In the genomic region with DNA sequence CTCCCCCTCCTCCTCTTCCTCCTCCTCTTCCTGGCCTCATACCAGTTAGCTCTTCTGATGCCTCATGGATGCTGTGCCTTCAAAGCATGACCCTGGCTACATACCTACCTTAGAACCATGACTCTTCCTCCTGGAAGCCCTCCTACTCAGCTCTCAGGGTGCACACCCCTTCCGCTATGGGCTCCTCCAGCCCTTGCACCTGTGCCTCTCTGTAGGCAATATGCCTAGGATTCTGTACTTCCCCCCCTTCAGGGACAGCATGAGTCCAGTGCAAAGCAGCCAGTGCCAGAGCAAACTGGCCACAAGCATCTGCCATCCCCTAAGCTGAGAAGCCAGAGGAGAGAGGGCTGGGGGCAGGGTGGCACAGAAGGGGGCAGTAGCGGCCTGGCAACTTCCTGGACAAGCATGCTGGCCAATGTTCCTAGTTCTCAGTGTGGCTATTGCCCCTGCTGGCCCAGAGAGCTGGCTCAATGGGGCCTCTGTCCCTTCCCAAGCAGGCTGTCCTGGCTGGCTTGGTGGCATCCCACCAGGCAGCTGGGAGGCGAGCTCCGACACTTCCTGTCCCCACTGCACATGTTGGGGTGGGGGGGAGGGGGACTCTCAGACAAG, we compare ENCODE assay signal across 9 mouse cellular contexts. TPM values are rescaled to one million over a fixed set of nuclear protein-coding genes. Genes with fewer than 3 reads are reported as not detected.
DNase-seq lines count a peak whose midpoint lies in the region; ATAC-seq lines count a peak whose summit lies in the region.
"Had no signal": no experiment of that assay in that cellular context is flagged by ENCODE, and none has a peak within 500 bp of the region (broad histone marks: within the 10 kb centered on the region; RNA-seq: fewer than 3 reads in every experiment).

No protein-coding gene starts in this region.

- peaks cover 35% of the 10 kb centered on the region for H3K4me1 ChIP-seq in forebrain, embryonic 10.5 days
- H3K4me1 ChIP-seq in forebrain, embryonic 13.5 days, result peaks cover 21% of the 10 kb centered on the region

- 68% methylated on average over 4 of the region's 4 CpGs for WGBS in forebrain, embryonic 10.5 days
- 69% methylated on average over 4 of the region's 4 CpGs for WGBS in forebrain, embryonic 13.5 days

- H3K27ac ChIP-seq in forebrain, embryonic 10.5 days, result peak overlapping the region; percentile 27
- H3K27ac ChIP-seq in forebrain, embryonic 13.5 days, result no peak overlapping the region

- no peaks in the 10 kb centered on the region for H3K9me3 ChIP-seq in forebrain, embryonic 10.5 days
- H3K9me3 ChIP-seq in forebrain, embryonic 13.5 days (replicated peaks), result no peaks in the 10 kb centered on the region

- H3K36me3 ChIP-seq in forebrain, embryonic 10.5 days (replicated peaks), result 0 out of 2 replicates have a peak, but pooled peaks cover 2% of the 10 kb centered on the region
- H3K36me3 ChIP-seq in forebrain, embryonic 13.5 days (ENCODE audit: poor library complexity, severe bottlenecking), result no peaks in the 10 kb centered on the region

- H3K4me2 ChIP-seq in forebrain, embryonic 13.5 days, result no peak overlapping the region
- H3K4me2 ChIP-seq: lung, embryonic 14.5 days had no signal

- no peak overlapping the region for H3K4me3 ChIP-seq in forebrain, embryonic 10.5 days
- H3K4me3 ChIP-seq in forebrain, embryonic 13.5 days, result no peak overlapping the region

- intact Hi-C loops in left cerebral cortex, postnatal 14 days (cut with DNase I), result no loop called here

- no peak for DNase-seq in forebrain, embryonic 10.5 days (ENCODE audit: extremely low spot score, low spot score)
- DNase-seq in brain, adult 2 months (ENCODE audit: low read depth, low spot score), result peak; percentile 96
- peak; percentile 56 to 68 for DNase-seq in frontal cortex, postnatal 36 days (ENCODE audit: low spot score in 2 of 2)
- DNase-seq in left cerebral cortex, postnatal 14 days (ENCODE audit: low spot score in 2 of 2), result peak; percentile 70 to 87
- no peak for DNase-seq in thymus, postnatal 14 days
- no peak for DNase-seq in kidney, postnatal 14 days
- DNase-seq in adrenal gland, adult 18-20 months (ENCODE audit: low spot score in 2 of 2), result no peak
- DNase-seq: lung, embryonic 14.5 days had no signal

- ATAC-seq in forebrain, embryonic 13.5 days, result no peak

- no peaks in the 10 kb centered on the region for H3K27me3 ChIP-seq in forebrain, embryonic 10.5 days (ENCODE audit: poor library complexity, severe bottlenecking)
- no peaks in the 10 kb centered on the region for H3K27me3 ChIP-seq in forebrain, embryonic 13.5 days

- no peak overlapping the region for H3K9ac ChIP-seq in forebrain, embryonic 13.5 days
- H3K9ac ChIP-seq: lung, embryonic 14.5 days had no signal

RNA-seq across cellular contexts. Expression of gene Zcchc24, which starts 28.8 kb away (rescaled TPM):
- 8.1 TPM in 2 replicates for polyA plus RNA-seq in forebrain, embryonic 10.5 days (2016; fragmentation: Nextera tagmentation; extraction: Ambion mirVana)
- polyA plus RNA-seq in forebrain, embryonic 13.5 days (2015; fragmentation: Nextera tagmentation; extraction: Ambion mirVana), result 5.8 and 6.6 TPM in 2 replicates
- total RNA-seq in left cerebral cortex, postnatal 14 days (2021), result 10 to 100 TPM; 41.9 to 43.9 TPM
- 10 to 100 TPM; 18.4 to 30.0 TPM for total RNA-seq in adrenal gland, adult 18-20 months (2021)

RNA-seq across cellular contexts. Expression of gene Ppif, which starts 46.1 kb away (rescaled TPM):
- 65.8 and 71.0 TPM in 2 replicates for polyA plus RNA-seq in forebrain, embryonic 10.5 days (2016; fragmentation: Nextera tagmentation; extraction: Ambion mirVana)
- 22.8 and 29.5 TPM in 2 replicates for polyA plus RNA-seq in forebrain, embryonic 13.5 days (2015; fragmentation: Nextera tagmentation; extraction: Ambion mirVana)
- 10 to 100 TPM; 23.5 to 25.2 TPM for total RNA-seq in left cerebral cortex, postnatal 14 days (2021)
- total RNA-seq in adrenal gland, adult 18-20 months (2021), result 10 to 100 TPM; 21.3 to 32.1 TPM

Comparison
In these comparisons a context has a peak if more than half of its experiments do, and no peak if none do; other contexts are left out.
1. DNase-seq: peak in brain, adult 2 months (single experiment), frontal cortex, postnatal 36 days (2 of 2) and left cerebral cortex, postnatal 14 days (2 of 2); none in forebrain, embryonic 10.5 days (single experiment), thymus, postnatal 14 days (single experiment), kidney, postnatal 14 days (single experiment) and adrenal gland, adult 18-20 months (0 of 2).